Mouse (Mus musculus): Measurements from ENCODE around the gene Pik3cg.

- TF ChIP-seq CTCF (IDR thresholded peaks at IDR 0.05; ENCODE audit: control insufficient read depth, insufficient read depth, insufficient replicate concordance, low read depth, low read length) (no peak), POLR2A (IDR thresholded peaks at IDR 0.05; ENCODE audit: control insufficient read depth, low read depth, low read length) (no peak)
Measured at GRCm38 (mm10) chr12:32215143-32215542, 6.7 kb upstream of the Pik3cg start.

Data from testis, adult 2 months (tissue).